Mouse (Mus musculus) G1E (cell line): ENCODE results near the gene D430041D05Rik.

Source experiments
- CTCF ChIP-seq: IDR thresholded peaks from 2 replicates; pipeline ENCODE4 v1.5.1; 2012; ENCODE audit warnings: low read depth, low read length, inconsistent platforms, mixed read lengths
- GATA1 ChIP-seq: IDR thresholded peaks from 2 replicates; pipeline ENCODE4 v1.6.1; 2012; ENCODE audit warnings: borderline replicate concordance, low read length, inconsistent platforms, mixed read lengths
- GATA2 ChIP-seq: IDR thresholded peaks from 2 replicates; pipeline ENCODE4 v1.6.1; 2012; ENCODE audit warnings: low read depth, low read length, inconsistent platforms, borderline replicate concordance
- POLR2AphosphoS5 ChIP-seq: IDR thresholded peaks from 2 replicates; pipeline ENCODE4 v1.6.1; 2012; ENCODE audit warnings: low read depth, low read length, inconsistent platforms; ENCODE audit not compliant: insufficient replicate concordance
- TAL1 ChIP-seq: conservative IDR thresholded peaks from 2 replicates; pipeline ENCODE4 v1.6.1; 2012; ENCODE audit warnings: low read depth, low read length, inconsistent platforms, mixed read lengths

DNA sequence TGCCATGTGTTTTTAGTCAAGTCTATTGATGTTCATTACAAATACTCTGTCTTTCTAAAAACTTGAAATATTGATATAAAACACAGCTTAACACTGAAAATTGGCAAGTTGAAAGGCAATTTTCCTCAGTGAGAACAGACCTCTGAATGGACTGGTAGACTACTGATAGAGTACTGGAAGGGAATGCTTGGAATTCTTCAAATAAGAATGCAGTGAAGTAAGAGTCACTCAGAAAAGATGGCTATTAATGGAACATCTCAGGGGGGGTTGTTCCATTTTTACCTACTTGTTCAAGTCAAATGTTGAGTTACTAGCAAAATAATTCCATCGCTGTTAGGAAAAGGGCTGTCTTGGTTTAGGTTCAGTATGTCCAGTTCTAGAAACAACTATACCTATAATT is 38.4 kb upstream of the D430041D05Rik start:
- TF ChIP-seq CTCF = no peak
- TF ChIP-seq TAL1 = no peak
- no peak for TF ChIP-seq GATA2
- no peak for TF ChIP-seq POLR2AphosphoS5
- TF ChIP-seq GATA1 = no peak
